Mouse (Mus musculus): Measurements from ENCODE around the gene Mat2a.

Gene Mat2a

DNA sequence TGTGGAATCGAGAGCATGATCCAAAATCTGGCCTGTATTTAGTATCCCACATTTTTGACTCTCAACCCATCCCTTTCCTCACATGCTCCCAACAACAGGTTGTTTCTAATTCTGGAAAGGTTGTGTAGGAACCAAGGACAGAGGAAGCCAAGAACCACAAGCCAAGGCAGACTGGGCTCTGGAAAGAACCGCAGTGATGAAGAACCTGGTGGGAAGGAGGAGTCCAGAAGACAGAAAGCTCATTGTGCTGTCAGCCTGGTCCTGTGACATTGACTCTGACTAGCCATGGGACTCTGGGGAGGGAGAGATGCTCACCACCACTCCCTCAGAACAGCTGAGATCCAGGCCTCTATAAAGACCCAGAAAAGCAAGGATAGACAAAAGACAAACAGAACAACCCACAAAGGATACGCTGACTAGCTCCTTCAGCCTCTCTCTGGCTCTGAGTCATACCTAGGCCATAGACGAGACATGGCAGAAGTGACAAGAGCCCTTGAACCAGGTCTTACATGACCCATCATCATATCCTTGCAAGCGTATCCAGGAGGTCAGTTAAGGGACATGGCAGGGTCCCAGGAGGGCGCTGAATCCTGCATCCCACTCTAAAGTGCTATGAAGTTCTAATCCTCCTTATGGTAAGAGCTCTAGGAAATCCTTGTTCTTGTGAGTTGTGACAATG is 56.1 kb downstream of the Mat2a start:
- no peak for DNase-seq (ENCODE audit: low spot score in 2 of 2)
